Mouse (Mus musculus) retina, adult 2 months (tissue): Measurements from ENCODE around the gene Lztr1.

Source experiments
- DNase-seq: peaks from one replicate; pipeline ENCODE4 v3.0.0-alpha.2; 2012; ENCODE audit warnings: low read depth, low spot score

Gene Lztr1

GRCm38 (mm10) chr16:17556907-17557306 lies 48.4 kb downstream of the Lztr1 start:
- no peak for DNase-seq

- DNase-seq: peak; percentile 67
Observed at GRCm38 (mm10) chr16:17557947-17558480, 49.5 kb downstream of the Lztr1 start.

- no peak for DNase-seq
Observed at GRCm38 (mm10) chr16:17558811-17559210, 50.3 kb downstream of the Lztr1 start.

- DNase-seq: no peak
Observed at GRCm38 (mm10) chr16:17559396-17560027, 51.0 kb downstream of the Lztr1 start.

GRCm38 (mm10) chr16:17561128-17561750 lies 52.8 kb downstream of the Lztr1 start, which contains the start of gene Lrrc74b:
Lrrc74b (minus strand) TSS chr16:17561247.
- DNase-seq: no peak

GRCm38 (mm10) chr16:17561751-17562208 lies 53.3 kb downstream of the Lztr1 start, which contains the start of gene P2rx6:
P2rx6 (plus strand) TSS chr16:17561885.
- DNase-seq: no peak

- DNase-seq: no peak
Observed at GRCm38 (mm10) chr16:17563580-17563979, 55.1 kb downstream of the Lztr1 start.

- no peak for DNase-seq
Observed at GRCm38 (mm10) chr16:17564221-17564620, 55.7 kb downstream of the Lztr1 start.

GRCm38 (mm10) chr16:17564771-17565170 lies 56.3 kb downstream of the Lztr1 start:
- no peak for DNase-seq

GRCm38 (mm10) chr16:17566186-17566585 lies 57.7 kb downstream of the Lztr1 start:
- DNase-seq: no peak
